33 mouse cellular contexts compared by ENCODE assay signal in the genomic region with DNA sequence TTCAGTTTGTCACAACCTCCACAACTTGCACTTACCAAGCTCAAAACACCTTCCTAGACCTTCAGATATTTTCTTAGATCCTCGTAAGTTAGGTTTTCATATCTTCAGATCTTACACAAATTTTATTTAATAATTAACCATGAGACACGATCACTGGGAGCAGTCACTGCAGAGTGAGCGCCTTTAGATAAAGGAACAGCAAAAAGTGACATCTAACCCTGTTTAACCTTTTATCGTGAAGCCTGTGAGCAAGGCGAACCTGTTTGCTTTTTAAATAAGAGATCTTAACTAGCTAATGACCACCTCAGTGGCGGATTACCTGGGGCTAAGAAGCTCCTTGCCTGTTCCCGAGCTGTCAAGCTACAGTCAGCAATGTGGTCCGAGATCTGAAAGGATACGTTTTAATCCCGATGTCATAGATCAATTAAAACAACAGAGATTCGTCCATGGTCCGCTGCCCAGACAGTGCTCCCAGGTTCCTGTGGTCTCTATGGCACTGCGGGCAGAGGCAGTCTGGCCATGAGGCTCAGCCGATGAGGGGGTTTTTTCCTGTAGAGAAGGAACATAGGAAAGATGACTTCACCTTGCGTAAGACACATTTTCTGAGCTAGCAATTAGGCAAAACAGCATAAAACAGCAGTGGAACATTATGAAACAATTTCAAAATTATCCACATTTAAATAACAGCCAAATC. TPM values are rescaled to one million over a fixed set of nuclear protein-coding genes. Genes with fewer than 3 reads are reported as not detected.
DNase-seq lines count a peak whose midpoint lies in the region; ATAC-seq and TF ChIP-seq lines count a peak whose summit lies in the region.
"Had no signal": no experiment of that assay in that cellular context is flagged by ENCODE, and none has a peak within 500 bp of the region (broad histone marks: within the 10 kb centered on the region; RNA-seq: fewer than 3 reads in every experiment).

No protein-coding gene starts in this region.

- no peaks in the 10 kb centered on the region for H3K9me3 ChIP-seq in intestine, embryonic 14.5 days (ENCODE audit: control insufficient read depth, low read length)
- H3K9me3 ChIP-seq in liver, embryonic 12.5 days (replicated peaks), result no peaks in the 10 kb centered on the region
- H3K9me3 ChIP-seq in liver, postnatal 0 days (ENCODE audit: low read length), result no peaks in the 10 kb centered on the region
- H3K9me3 ChIP-seq: embryonic facial prominence, embryonic 12.5 days; heart, embryonic 12.5 days; limb, embryonic 13.5 days; midbrain, embryonic 12.5 days; neural tube, embryonic 13.5 days had no signal

- 70% methylated on average over 15 of the region's 15 CpGs for WGBS in intestine, embryonic 14.5 days
- WGBS in liver, embryonic 12.5 days (ENCODE audit: insufficient replicate concordance), result 58% methylated on average over 15 of the region's 15 CpGs
- 61% methylated on average over 15 of the region's 15 CpGs for WGBS in liver, postnatal 0 days (ENCODE audit: insufficient replicate concordance)

- no peak overlapping the region for H3K27ac ChIP-seq in intestine, embryonic 14.5 days (ENCODE audit: low read depth)
- H3K27ac ChIP-seq in liver, embryonic 12.5 days, result peak overlapping the region; percentile 62
- H3K27ac ChIP-seq in liver, postnatal 0 days (ENCODE audit: low read depth), result peak overlapping the region; percentile 90
- H3K27ac ChIP-seq: embryonic facial prominence, embryonic 12.5 days; hindbrain, embryonic 14.5 days; limb, embryonic 13.5 days; midbrain, embryonic 12.5 days; neural tube, embryonic 13.5 days had no signal

- no peaks in the 10 kb centered on the region for H3K27me3 ChIP-seq in intestine, embryonic 14.5 days (replicated peaks; ENCODE audit: control insufficient read depth, insufficient read depth, low read length)
- peaks cover 16% of the 10 kb centered on the region; the same call in 1 of the 2 replicates for H3K27me3 ChIP-seq in liver, embryonic 12.5 days (replicated peaks)
- H3K27me3 ChIP-seq in liver, postnatal 0 days (ENCODE audit: insufficient read depth, low read length), result no peaks in the 10 kb centered on the region
- H3K27me3 ChIP-seq: embryonic facial prominence, embryonic 12.5 days; heart, embryonic 12.5 days; limb, embryonic 13.5 days; midbrain, embryonic 12.5 days; neural tube, embryonic 13.5 days had no signal

- H3K4me2 ChIP-seq in intestine, embryonic 14.5 days (ENCODE audit: low read length), result peak overlapping the region; percentile 12; the same call in 1 of the 2 replicates
- H3K4me2 ChIP-seq in liver, embryonic 12.5 days, result no peak overlapping the region
- peak overlapping the region; percentile 29 for H3K4me2 ChIP-seq in liver, postnatal 0 days (ENCODE audit: low read depth, low read length)
- H3K4me2 ChIP-seq: embryonic facial prominence, embryonic 12.5 days; heart, embryonic 12.5 days; hindbrain, embryonic 14.5 days; limb, embryonic 13.5 days; lung, embryonic 14.5 days; midbrain, embryonic 12.5 days; neural tube, embryonic 13.5 days had no signal

- TF ChIP-seq CTCF in liver, postnatal 0 days (IDR thresholded peaks at IDR 0.05; ENCODE audit: low read depth), result no peak

- no peak for DNase-seq in intestine, embryonic 14.5 days (ENCODE audit: low spot score)
- no peak for DNase-seq in liver, postnatal 0 days
- no peak for DNase-seq in frontal cortex, postnatal 10 days (ENCODE audit: low spot score in 2 of 2)
- DNase-seq in heart, postnatal 4 days, result no peak
- DNase-seq in spleen, adult 12 weeks (ENCODE audit: low spot score), result no peak
- DNase-seq: adrenal gland, adult 2 months; B cell, adult 2 months; cerebellum, adult 9-10 months; cerebellum, postnatal 36 days; gastrocnemius, postnatal 25 days; heart, adult 18-20 months; kidney, postnatal 10 days; layer of hippocampus, adult 9-11 months; lung, embryonic 14.5 days; lung, postnatal 14 days; spleen, adult 18-20 months; thymus, adult 2 months; thymus, postnatal 36 days had no signal

- no peaks in the 10 kb centered on the region for H3K36me3 ChIP-seq in intestine, embryonic 14.5 days (ENCODE audit: control insufficient read depth, insufficient read depth, low read length)
- H3K36me3 ChIP-seq in liver, embryonic 12.5 days, result no peaks in the 10 kb centered on the region
- no peaks in the 10 kb centered on the region for H3K36me3 ChIP-seq in liver, postnatal 0 days (replicated peaks; ENCODE audit: insufficient read depth, low read length)
- H3K36me3 ChIP-seq: embryonic facial prominence, embryonic 12.5 days; heart, embryonic 12.5 days; limb, embryonic 13.5 days; midbrain, embryonic 12.5 days; neural tube, embryonic 13.5 days had no signal

- no peak overlapping the region for H3K4me3 ChIP-seq in intestine, embryonic 14.5 days (ENCODE audit: low read depth, low read length)
- H3K4me3 ChIP-seq in liver, embryonic 12.5 days, result no peak overlapping the region
- no peak overlapping the region for H3K4me3 ChIP-seq in liver, postnatal 0 days (ENCODE audit: low read depth, low read length)
- H3K4me3 ChIP-seq: embryonic facial prominence, embryonic 12.5 days; heart, embryonic 12.5 days; limb, embryonic 13.5 days; midbrain, embryonic 12.5 days; neural tube, embryonic 13.5 days had no signal

- TF ChIP-seq EP300 in liver, postnatal 0 days (IDR thresholded peaks at IDR 0.05; ENCODE audit: low read depth), result no peak

- ATAC-seq in granulocyte monocyte progenitor cell, adult 5-6 weeks (replicated peaks; ENCODE audit: poor library complexity, severe bottlenecking), result peak; percentile 55
- ATAC-seq in intestine, embryonic 14.5 days (replicated peaks; ENCODE audit: low FRiP score, low TSS enrichment, low read depth), result no peak
- ATAC-seq in liver, embryonic 12.5 days, result no peak
- ATAC-seq in liver, postnatal 0 days, result peak; percentile 57
- ATAC-seq: activated CD4-positive, CD25-positive, alpha-beta regulatory T cell, adult 4 months; forebrain, embryonic 14.5 days had no signal

- H3K9ac ChIP-seq in intestine, embryonic 14.5 days (ENCODE audit: low read length), result no peak overlapping the region
- no peak overlapping the region for H3K9ac ChIP-seq in liver, embryonic 12.5 days
- H3K9ac ChIP-seq in liver, postnatal 0 days (replicated peaks), result peak overlapping the region; percentile 28; the same call in 1 of the 2 replicates
- H3K9ac ChIP-seq: embryonic facial prominence, embryonic 12.5 days; heart, embryonic 12.5 days; hindbrain, embryonic 14.5 days; limb, embryonic 13.5 days; lung, embryonic 14.5 days; midbrain, embryonic 12.5 days; neural tube, embryonic 13.5 days had no signal

- no peaks in the 10 kb centered on the region for H3K4me1 ChIP-seq in intestine, embryonic 14.5 days (replicated peaks; ENCODE audit: control insufficient read depth, insufficient read depth, low read length)
- H3K4me1 ChIP-seq in liver, embryonic 12.5 days, result peaks cover 26% of the 10 kb centered on the region
- peaks cover 10% of the 10 kb centered on the region; the same call in 1 of the 2 replicates for H3K4me1 ChIP-seq in liver, postnatal 0 days (ENCODE audit: insufficient read depth)
- H3K4me1 ChIP-seq: embryonic facial prominence, embryonic 12.5 days; heart, embryonic 12.5 days; limb, embryonic 13.5 days; midbrain, embryonic 12.5 days; neural tube, embryonic 13.5 days had no signal

RNA-seq across cellular contexts. Expression of gene Gstp3, which starts 9.5 kb away (rescaled TPM):
- not detected in 2 replicates for total RNA-seq in granulocyte monocyte progenitor cell, adult 5-6 weeks (2014; fragmentation: Nextera tagmentation)
- 0.65 TPM in 1 of 2 replicates, not detected in the other for total RNA-seq in granulocyte monocyte progenitor cell, adult 5-6 weeks (2017)
- polyA plus RNA-seq in intestine, embryonic 14.5 days (2014; fragmentation: Nextera tagmentation; extraction: Ambion mirVana), result 1.0 and 1.3 TPM in 2 replicates
- 15.0 and 18.5 TPM in 2 replicates for polyA plus RNA-seq in liver, embryonic 12.5 days (2016; fragmentation: Nextera tagmentation; extraction: Ambion mirVana)
- polyA plus RNA-seq in liver, postnatal 0 days (2015; fragmentation: Nextera tagmentation; extraction: Ambion mirVana), result 64.5 and 67.3 TPM in 2 replicates
- total RNA-seq in heart, postnatal 4 days (2021), result not detected
- total RNA-seq: gastrocnemius, adult 18-20 months; gastrocnemius, postnatal 25 days; heart, adult 18-20 months; left cerebral cortex, adult 18-20 months; left cerebral cortex, postnatal 25 days had no signal
- polyA plus RNA-seq: embryonic facial prominence, embryonic 12.5 days; forebrain, embryonic 14.5 days; heart, postnatal 0 days; hindbrain, embryonic 14.5 days; limb, embryonic 13.5 days; lung, embryonic 14.5 days; midbrain, embryonic 12.5 days; neural tube, embryonic 13.5 days had no signal

RNA-seq across cellular contexts. Expression of gene Cabp2, which starts 12.5 kb away (rescaled TPM):
- not detected in 2 replicates for total RNA-seq in granulocyte monocyte progenitor cell, adult 5-6 weeks (2014; fragmentation: Nextera tagmentation)
- not detected in 2 replicates for total RNA-seq in granulocyte monocyte progenitor cell, adult 5-6 weeks (2017)
- polyA plus RNA-seq in intestine, embryonic 14.5 days (2014; fragmentation: Nextera tagmentation; extraction: Ambion mirVana), result 0.57 TPM in 1 of 2 replicates, not detected in the other
- 0.37 and 0.53 TPM in 2 replicates for polyA plus RNA-seq in liver, embryonic 12.5 days (2016; fragmentation: Nextera tagmentation; extraction: Ambion mirVana)
- polyA plus RNA-seq in liver, postnatal 0 days (2015; fragmentation: Nextera tagmentation; extraction: Ambion mirVana), result 0.38 and 0.43 TPM in 2 replicates
- not detected for total RNA-seq in heart, postnatal 4 days (2021)
- total RNA-seq: adrenal gland, adult 2 months; gastrocnemius, adult 18-20 months; gastrocnemius, postnatal 25 days; heart, adult 18-20 months; hematopoietic stem cell, adult 5-6 weeks; left cerebral cortex, adult 18-20 months; left cerebral cortex, postnatal 25 days had no signal
- polyA plus RNA-seq: activated CD4-positive, CD25-positive, alpha-beta regulatory T cell, adult 4 months; adrenal gland, adult 2 months; forebrain, embryonic 14.5 days; heart, embryonic 12.5 days; heart, postnatal 0 days; hindbrain, embryonic 14.5 days; limb, embryonic 13.5 days; lung, embryonic 14.5 days; midbrain, embryonic 12.5 days; neural tube, embryonic 13.5 days had no signal

RNA-seq across cellular contexts. Expression of gene Gstp2, which starts 23.0 kb away (rescaled TPM):
- not detected in 2 replicates for total RNA-seq in granulocyte monocyte progenitor cell, adult 5-6 weeks (2014; fragmentation: Nextera tagmentation)
- total RNA-seq in granulocyte monocyte progenitor cell, adult 5-6 weeks (2017), result 4.3 TPM in 1 of 2 replicates, not detected in the other
- polyA plus RNA-seq in intestine, embryonic 14.5 days (2014; fragmentation: Nextera tagmentation; extraction: Ambion mirVana), result 7.8 and 8.8 TPM in 2 replicates
- 6.2 and 7.3 TPM in 2 replicates for polyA plus RNA-seq in liver, embryonic 12.5 days (2016; fragmentation: Nextera tagmentation; extraction: Ambion mirVana)
- 5.8 and 6.4 TPM in 2 replicates for polyA plus RNA-seq in liver, postnatal 0 days (2015; fragmentation: Nextera tagmentation; extraction: Ambion mirVana)
- total RNA-seq in heart, postnatal 4 days (2021), result 10 to 100 TPM; 69.7 to 73.5 TPM
- total RNA-seq: hematopoietic stem cell, adult 5-6 weeks had no signal

RNA-seq across cellular contexts. Expression of gene Cdk2ap2, which starts 28.1 kb away (rescaled TPM):
- 119 and 155 TPM in 2 replicates for total RNA-seq in granulocyte monocyte progenitor cell, adult 5-6 weeks (2014; fragmentation: Nextera tagmentation)
- 33.7 and 36.5 TPM in 2 replicates for total RNA-seq in granulocyte monocyte progenitor cell, adult 5-6 weeks (2017)
- 87.4 and 103 TPM in 2 replicates for polyA plus RNA-seq in intestine, embryonic 14.5 days (2014; fragmentation: Nextera tagmentation; extraction: Ambion mirVana)
- polyA plus RNA-seq in liver, embryonic 12.5 days (2016; fragmentation: Nextera tagmentation; extraction: Ambion mirVana), result 93.2 and 101 TPM in 2 replicates
- polyA plus RNA-seq in liver, postnatal 0 days (2015; fragmentation: Nextera tagmentation; extraction: Ambion mirVana), result 91.2 and 91.9 TPM in 2 replicates
- 10 to 100 TPM; 22.4 to 23.6 TPM for total RNA-seq in heart, postnatal 4 days (2021)

RNA-seq across cellular contexts. Expression of gene Pitpnm1, which starts 30.9 kb away (rescaled TPM):
- total RNA-seq in granulocyte monocyte progenitor cell, adult 5-6 weeks (2014; fragmentation: Nextera tagmentation), result 11.3 and 16.8 TPM in 2 replicates
- total RNA-seq in granulocyte monocyte progenitor cell, adult 5-6 weeks (2017), result 4.5 and 24.3 TPM in 2 replicates
- polyA plus RNA-seq in intestine, embryonic 14.5 days (2014; fragmentation: Nextera tagmentation; extraction: Ambion mirVana), result 13.3 and 14.3 TPM in 2 replicates
- 4.8 and 5.0 TPM in 2 replicates for polyA plus RNA-seq in liver, embryonic 12.5 days (2016; fragmentation: Nextera tagmentation; extraction: Ambion mirVana)
- polyA plus RNA-seq in liver, postnatal 0 days (2015; fragmentation: Nextera tagmentation; extraction: Ambion mirVana), result 6.6 and 7.4 TPM in 2 replicates
- total RNA-seq in heart, postnatal 4 days (2021), result 10 to 100 TPM; 41.8 to 42.9 TPM

Comparison
In these comparisons a context has a peak if more than half of its experiments do, and no peak if none do; other contexts are left out.
1. ATAC-seq: peak in granulocyte monocyte progenitor cell, adult 5-6 weeks (single experiment) and liver, postnatal 0 days (single experiment); none in intestine, embryonic 14.5 days (single experiment) and liver, embryonic 12.5 days (single experiment).